ENCODE assay signal across 22 mouse cellular contexts in genomic region chr14:31139666-31140065, GRCm38 (mm10). TPM values are rescaled to one million over a fixed set of nuclear protein-coding genes. Genes with fewer than 3 reads are reported as not detected.
DNase-seq lines count a peak whose midpoint lies in the region; ATAC-seq lines count a peak whose summit lies in the region.
"Had no signal": no experiment of that assay in that cellular context is flagged by ENCODE, and none has a peak within 500 bp of the region (broad histone marks: within the 10 kb centered on the region; RNA-seq: fewer than 3 reads in every experiment).

No protein-coding gene starts in this region.

- peak; percentile 3 for DNase-seq in gastrocnemius, postnatal 10 days
- DNase-seq in gastrocnemius, postnatal 36 days = no peak
- peak; percentile 35 for DNase-seq in testis, postnatal 10 days (ENCODE audit: low spot score)
- no peak for DNase-seq in testis, postnatal 14 days (ENCODE audit: low spot score)
- DNase-seq in midbrain, embryonic 10.5 days (ENCODE audit: low spot score) = no peak
- DNase-seq in left cerebral cortex, postnatal 10 days (ENCODE audit: extremely low spot score in 1 of 2, low spot score in 2 of 2) = no peak
- DNase-seq: adrenal gland, adult 2 months; adrenal gland, postnatal 25 days; cerebellum, adult 8-10 months; cerebellum, postnatal 25 days; gastrocnemius, postnatal 14 days; heart, postnatal 36 days had no signal

- H3K27ac ChIP-seq in midbrain, embryonic 10.5 days (replicated peaks) = no peak overlapping the region
- H3K27ac ChIP-seq: embryonic facial prominence, embryonic 13.5 days; forebrain, embryonic 13.5 days; hindbrain, embryonic 15.5 days had no signal

- 92% methylated on average over 12 of the region's 12 CpGs for WGBS in midbrain, embryonic 10.5 days

- H3K27me3 ChIP-seq in midbrain, embryonic 10.5 days (ENCODE audit: low read depth, poor library complexity, severe bottlenecking) = no peaks in the 10 kb centered on the region
- H3K27me3 ChIP-seq: CH12.LX; embryonic facial prominence, embryonic 13.5 days; forebrain, embryonic 13.5 days; heart, embryonic 12.5 days; hindbrain, embryonic 15.5 days; Patski had no signal

- no peak overlapping the region for H3K4me3 ChIP-seq in midbrain, embryonic 10.5 days
- H3K4me3 ChIP-seq: embryonic facial prominence, embryonic 13.5 days; forebrain, embryonic 13.5 days; heart, embryonic 12.5 days; hindbrain, embryonic 15.5 days had no signal

- intact Hi-C loops in gastrocnemius, postnatal 36 days (cut with DNase I) = no loop called here
- intact Hi-C loops in left cerebral cortex, postnatal 10 days (cut with DNase I) = no loop called here

- H3K4me1 ChIP-seq in midbrain, embryonic 10.5 days = 0 out of 2 replicates have a peak, but pooled peaks cover 5% of the 10 kb centered on the region

- H3K36me3 ChIP-seq in midbrain, embryonic 10.5 days = peaks cover 90% of the 10 kb centered on the region

- H3K9me3 ChIP-seq in midbrain, embryonic 10.5 days (replicated peaks) = no peaks in the 10 kb centered on the region
- H3K9me3 ChIP-seq: embryonic facial prominence, embryonic 13.5 days; forebrain, embryonic 13.5 days; heart, embryonic 12.5 days; hindbrain, embryonic 15.5 days had no signal

- ATAC-seq in common myeloid progenitor, adult 5-6 weeks (replicated peaks; ENCODE audit: low read depth, poor library complexity, severe bottlenecking) = peak; percentile 43
- ATAC-seq in megakaryocyte progenitor cell, adult 5-6 weeks (replicated peaks; ENCODE audit: poor library complexity) = peak; percentile 78
- ATAC-seq: activated CD4-positive, CD25-positive, alpha-beta regulatory T cell, adult 4 months; forebrain, embryonic 13.5 days; intestine, embryonic 16.5 days; Patski had no signal

RNA-seq across cellular contexts. Expression of gene Nt5dc2, which starts 8.8 kb away (rescaled TPM):
- total RNA-seq in gastrocnemius, postnatal 10 days (2021) = 10 to 100 TPM; 14.2 to 14.5 TPM
- 1 to 10 TPM; 2.2 to 2.4 TPM for total RNA-seq in gastrocnemius, postnatal 36 days (2021)
- total RNA-seq in common myeloid progenitor, adult 5-6 weeks (2017) = 88.3 and 112 TPM in 2 replicates
- 90.7 and 110 TPM in 2 replicates for total RNA-seq in megakaryocyte progenitor cell, adult 5-6 weeks (2015)
- 136 and 153 TPM in 2 replicates for total RNA-seq in megakaryocyte progenitor cell, adult 5-6 weeks (2017)
- 543 and 572 TPM in 2 replicates for polyA plus RNA-seq in midbrain, embryonic 10.5 days (2016; fragmentation: Nextera tagmentation; extraction: Ambion mirVana)
- 1 to 10 TPM; 6.6 to 8.5 TPM for total RNA-seq in left cerebral cortex, postnatal 10 days (2021)
- polyA plus RNA-seq: activated CD4-positive, CD25-positive, alpha-beta regulatory T cell, adult 4 months had no signal

RNA-seq across cellular contexts. Expression of gene Smim4, which starts 10.9 kb away (rescaled TPM):
- total RNA-seq in gastrocnemius, postnatal 10 days (2021) = 10 to 100 TPM; 39.5 to 43.0 TPM
- total RNA-seq in gastrocnemius, postnatal 36 days (2021) = 10 to 100 TPM; 29.3 to 40.5 TPM
- 23.6 and 45.1 TPM in 2 replicates for total RNA-seq in common myeloid progenitor, adult 5-6 weeks (2017)
- 93.8 and 125 TPM in 2 replicates for total RNA-seq in megakaryocyte progenitor cell, adult 5-6 weeks (2015)
- 45.3 and 89.8 TPM in 2 replicates for total RNA-seq in megakaryocyte progenitor cell, adult 5-6 weeks (2017)
- polyA plus RNA-seq in midbrain, embryonic 10.5 days (2016; fragmentation: Nextera tagmentation; extraction: Ambion mirVana) = 63.1 and 64.3 TPM in 2 replicates
- total RNA-seq in left cerebral cortex, postnatal 10 days (2021) = 10 to 100 TPM; 22.9 to 24.9 TPM

RNA-seq across cellular contexts. Expression of gene Stab1, which starts 28.8 kb away (rescaled TPM):
- total RNA-seq in gastrocnemius, postnatal 10 days (2021) = 10 to 100 TPM; 45.3 to 54.3 TPM
- total RNA-seq in gastrocnemius, postnatal 36 days (2021) = 10 to 100 TPM; 15.6 to 17.7 TPM
- not detected in 2 replicates for total RNA-seq in common myeloid progenitor, adult 5-6 weeks (2017)
- total RNA-seq in megakaryocyte progenitor cell, adult 5-6 weeks (2015) = 3.2 and 6.7 TPM in 2 replicates
- 0.44 and 0.87 TPM in 2 replicates for total RNA-seq in megakaryocyte progenitor cell, adult 5-6 weeks (2017)
- polyA plus RNA-seq in midbrain, embryonic 10.5 days (2016; fragmentation: Nextera tagmentation; extraction: Ambion mirVana) = 18.0 and 23.7 TPM in 2 replicates
- 10 to 100 TPM; 24.3 to 29.6 TPM for total RNA-seq in left cerebral cortex, postnatal 10 days (2021)

Comparison
In these comparisons a context has a peak if more than half of its experiments do, and no peak if none do; other contexts are left out.
1. DNase-seq: peak in gastrocnemius, postnatal 10 days (single experiment) and testis, postnatal 10 days (single experiment); none in gastrocnemius, postnatal 36 days (0 of 2), testis, postnatal 14 days (single experiment), midbrain, embryonic 10.5 days (single experiment) and left cerebral cortex, postnatal 10 days (0 of 2).